Mouse (Mus musculus) gonadal fat pad, adult 2 months (tissue): ENCODE measurements around the gene Ehd2. TPM values are rescaled to one million over a fixed set of nuclear protein-coding genes. Genes with fewer than 3 reads are reported as not detected.

Source experiments
- DNase-seq: peaks from one replicate; pipeline ENCODE4 v3.0.0-alpha.2; 2012; ENCODE audit warnings: low read depth
- polyA plus RNA-seq: library from polyadenylated mRNA; depleted of rRNA; stranded (reverse); fragments of >200 nt; gene quantifications from 2 replicates; pipeline ENCODE4 v1.2.3, GENCODE M21; 2012; rRNA removed

Gene Ehd2
- 251 and 304 TPM in 2 replicates for polyA plus RNA-seq

- DNase-seq = no peak
These were observed at the start of gene Ehd2 for GRCm38 (mm10) chr7:15967312-15967711. TSS of gene Ehd2 (minus strand) at chr7:15967567.

- DNase-seq = no peak
These were observed 48.0 kb upstream of the Ehd2 start for GRCm38 (mm10) chr7:16015384-16015783.

GRCm38 (mm10) chr7:16014521-16015175 is 47.3 kb upstream of the Ehd2 start:
- no peak for DNase-seq

- DNase-seq = no peak
These were observed 46.4 kb upstream of the Ehd2 start for GRCm38 (mm10) chr7:16013722-16014275.

GRCm38 (mm10) chr7:16012576-16013263 is 45.4 kb upstream of the Ehd2 start:
- DNase-seq = no peak

- DNase-seq = no peak
These were observed 44.2 kb upstream of the Ehd2 start for GRCm38 (mm10) chr7:16011418-16012085.

GRCm38 (mm10) chr7:16010649-16011048 is 43.3 kb upstream of the Ehd2 start:
- no peak for DNase-seq

- no peak for DNase-seq
These were observed 42.3 kb upstream of the Ehd2 start for GRCm38 (mm10) chr7:16009636-16010035.

- no peak for DNase-seq
These were observed 37.7 kb upstream of the Ehd2 start for GRCm38 (mm10) chr7:16005020-16005419.

- DNase-seq = no peak
These were observed 37.0 kb upstream of the Ehd2 start for GRCm38 (mm10) chr7:16004177-16004856.

GRCm38 (mm10) chr7:16003032-16003431 is 35.7 kb upstream of the Ehd2 start:
- no peak for DNase-seq

GRCm38 (mm10) chr7:16002171-16002570 is 34.8 kb upstream of the Ehd2 start:
- no peak for DNase-seq

GRCm38 (mm10) chr7:16001691-16002090 is 34.3 kb upstream of the Ehd2 start:
- DNase-seq = no peak

GRCm38 (mm10) chr7:15993789-15994188 is 26.4 kb upstream of the Ehd2 start:
- no peak for DNase-seq

GRCm38 (mm10) chr7:15993152-15993551 is 25.8 kb upstream of the Ehd2 start:
- no peak for DNase-seq

- DNase-seq = no peak
These were observed 24.4 kb upstream of the Ehd2 start for GRCm38 (mm10) chr7:15991764-15992163.

- DNase-seq = no peak
These were observed 20.4 kb upstream of the Ehd2 start for GRCm38 (mm10) chr7:15987661-15988356.

GRCm38 (mm10) chr7:15982729-15983407 is 15.5 kb upstream of the Ehd2 start:
- no peak for DNase-seq

GRCm38 (mm10) chr7:15981538-15981937 is 14.2 kb upstream of the Ehd2 start:
- no peak for DNase-seq

- DNase-seq = no peak
These were observed 12.9 kb upstream of the Ehd2 start for GRCm38 (mm10) chr7:15980246-15980645.

- no peak for DNase-seq
These were observed 8.5 kb upstream of the Ehd2 start for GRCm38 (mm10) chr7:15975904-15976303.
